Mouse (Mus musculus) heart, adult 2 months (tissue): ENCODE data around the gene Hoxd12. TPM values are rescaled to one million over a fixed set of nuclear protein-coding genes. Genes with fewer than 3 reads are reported as not detected.

Experiments used
- DNase-seq, 2 experiments: peaks; one replicate each; pipeline ENCODE4 v3.0.0; 2021
- H3K27ac ChIP-seq: fragments of 200-600 bp; 2 replicates; pipeline ENCODE4 v1.8.1; 2022
- H3K27me3 ChIP-seq: fragments of 200-500 bp; 2 replicates; pipeline ENCODE4 v1.6.1; 2012; ENCODE audit warnings: mild to moderate bottlenecking, low read length, inconsistent platforms, mixed read lengths; ENCODE audit not compliant: control insufficient read depth, insufficient read depth
- H3K36me3 ChIP-seq: fragments of 200-500 bp; 2 replicates; pipeline ENCODE4 v1.6.1; 2012; ENCODE audit warnings: low read length, inconsistent platforms; ENCODE audit not compliant: control insufficient read depth, insufficient read depth
- H3K4me1 ChIP-seq: fragments of 200-500 bp; 2 replicates; pipeline ENCODE4 v1.6.1; 2011; ENCODE audit warnings: low read length; ENCODE audit not compliant: control insufficient read depth, insufficient read depth
- H3K4me3 ChIP-seq: fragments of 200-600 bp; 2 replicates; pipeline ENCODE4 v1.8.1; 2022
- H3K79me2 ChIP-seq: fragments of 200-500 bp; replicated peaks from 2 replicates; pipeline ENCODE4 v1.6.1; 2012; ENCODE audit warnings: mild to moderate bottlenecking, inconsistent platforms, low read length, moderate library complexity, mixed read lengths; ENCODE audit not compliant: control insufficient read depth, insufficient read depth
- H3K9ac ChIP-seq: fragments of 200-500 bp; 2 replicates; pipeline ENCODE4 v1.6.1; 2012; ENCODE audit warnings: low read depth, mild to moderate bottlenecking, control low read depth, inconsistent platforms, low read length, mixed read lengths
- CTCF ChIP-seq: fragments of 200-600 bp; IDR thresholded peaks from 2 replicates; pipeline ENCODE4 v1.8.1; 2022; ENCODE audit warnings: antibody characterized with exemption, mild to moderate bottlenecking, moderate library complexity
- EP300 ChIP-seq: fragments of 200-500 bp; IDR thresholded peaks from 2 replicates; pipeline ENCODE4 v1.6.1; 2011; ENCODE audit warnings: low read depth, low read length, control low read depth; ENCODE audit not compliant: insufficient read depth
- POLR2A ChIP-seq: fragments of 200-500 bp; IDR thresholded peaks from 2 replicates; pipeline ENCODE4 v1.6.1; 2011; ENCODE audit warnings: mild to moderate bottlenecking, low read depth, low read length, control low read depth; ENCODE audit not compliant: insufficient read depth
- WGBS: fragments of 180-500 bp; shearing (Covaris S2); methylation state at CpG from one replicate; pipeline ENCODE4 v1.1.7; 2018; 5-methylcytosine and 5-hydroxymethylcytosine counted together
- intact Hi-C: fragments of 180-260 bp; cut with DNase I; formaldehyde crosslinking; loops from one replicate; pipeline ENCODE4 v1.15.1; 2025
- polyA plus RNA-seq: library from polyadenylated mRNA; depleted of rRNA; stranded (reverse); fragments of >200 nt; gene quantifications from 2 replicates; pipeline ENCODE4 v1.2.3, GENCODE M21; 2012
- total RNA-seq, 2 experiments: library from RNA; stranded (reverse); gene quantifications; 2 replicates each; pipeline ENCODE4 v1.2.3; 2021

Hoxd12 gene
- total and polyA plus RNA-seq, 3 experiments, result not detected

DNA sequence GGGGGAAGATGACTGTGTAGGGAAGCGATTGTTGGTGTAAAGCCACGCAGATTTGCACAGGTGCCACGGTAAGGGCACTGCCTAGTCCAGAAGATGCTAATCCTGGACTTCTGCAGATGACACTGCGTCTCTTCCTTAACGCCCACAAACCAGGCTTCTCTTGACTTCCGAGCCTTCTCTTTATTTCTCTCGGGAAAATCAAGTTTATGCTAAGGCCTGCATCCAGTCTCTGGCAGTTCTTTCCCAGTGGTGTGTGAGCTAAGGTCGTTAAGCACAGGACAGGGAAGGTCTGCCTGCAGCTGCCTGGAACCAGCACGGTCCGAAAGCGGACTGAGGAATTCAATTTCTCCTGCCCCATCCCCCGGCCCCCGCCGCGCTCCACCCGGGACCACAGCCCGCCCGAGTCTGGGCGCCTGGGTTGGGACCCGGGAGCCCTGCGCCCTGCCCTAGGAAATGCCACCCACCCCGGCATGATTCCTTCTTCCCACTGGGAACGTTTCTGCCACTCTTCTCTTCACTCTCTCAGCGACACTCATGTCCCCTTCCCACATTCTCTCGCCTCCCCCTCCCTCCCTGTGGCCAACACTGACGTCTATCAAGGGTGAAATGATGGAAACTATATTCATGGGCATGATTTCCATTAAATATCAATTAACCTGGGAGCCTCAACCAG is 29.0 kb downstream of the Hoxd12 start:
- Histone ChIP-seq H3K27ac (no peak overlapping the region), H3K36me3 (no peaks in the 10 kb centered on the region), H3K4me3 (no peak overlapping the region), H3K79me2 (no peaks in the 10 kb centered on the region), H3K9ac (no peak overlapping the region), H3K27me3 (peaks cover 33% of the 10 kb centered on the region), H3K4me1 (no peaks in the 10 kb centered on the region)
- WGBS, result 13% methylated on average over 26 of the region's 26 CpGs
- intact Hi-C loops, result loop anchor here (2.0 to 5.0 kb wide), 4 partner anchors 258 to 885 kb away; no protein-coding TSS in a partner anchor
- TF ChIP-seq POLR2A (no peak), CTCF (no peak), EP300 (no peak)
- peak in 1 of 2 experiments; percentile 24 for DNase-seq

DNA sequence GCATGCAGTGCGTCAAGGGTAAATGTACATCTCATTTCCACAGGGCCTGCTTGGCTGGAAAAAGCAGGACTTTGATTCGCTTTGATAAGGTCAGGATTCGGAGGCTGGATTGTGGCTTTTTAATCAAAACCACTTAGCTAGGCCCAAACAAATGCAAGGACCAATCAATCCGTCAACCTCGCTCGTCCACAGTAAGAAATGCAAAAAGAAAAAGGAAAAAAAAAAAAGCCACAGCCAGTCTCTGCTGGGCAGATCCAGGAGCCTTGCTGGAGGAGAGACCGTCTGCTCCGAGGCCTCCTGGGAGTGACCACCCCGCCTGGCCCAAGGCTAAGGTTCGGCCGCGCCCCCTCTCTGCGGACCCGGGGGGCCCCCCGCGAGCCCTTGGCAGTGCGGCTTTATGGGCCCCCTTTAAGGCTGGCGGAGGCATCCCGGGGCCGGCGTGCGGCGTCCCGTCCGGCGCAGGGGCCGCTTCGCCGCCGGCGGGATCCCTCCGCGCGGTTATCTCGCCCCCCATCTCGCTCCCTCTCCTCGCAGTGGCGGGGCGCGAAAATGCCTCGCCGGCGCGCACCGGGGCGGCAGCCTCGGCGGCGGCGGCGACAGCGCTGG is 29.7 kb downstream of the Hoxd12 start, which contains the start of gene Hoxd8:
Gene Hoxd8, plus strand, starts transcription at position 223 of the 606 bp plus-strand sequence.
- WGBS, result 4% methylated on average over 48 of the region's 52 CpGs
- Histone ChIP-seq H3K4me1 (no peaks in the 10 kb centered on the region), H3K9ac (peak within 1 kb of the TSS; percentile 69), H3K4me3 (peak within 1 kb of the TSS; percentile 35), H3K27ac (no peak within 1 kb of the TSS), H3K36me3 (no peaks in the 10 kb centered on the region), H3K79me2 (no peaks in the 10 kb centered on the region), H3K27me3 (peaks cover 31% of the 10 kb centered on the region)
- DNase-seq, result peak; percentile 50 to 63
- intact Hi-C loops, result loop anchor here (5.0 kb wide), 2 partner anchors 258 to 608 kb away; no protein-coding TSS in a partner anchor
- TF ChIP-seq CTCF, result no peak
- no peak for TF ChIP-seq POLR2A
- TF ChIP-seq EP300, result no peak

DNA sequence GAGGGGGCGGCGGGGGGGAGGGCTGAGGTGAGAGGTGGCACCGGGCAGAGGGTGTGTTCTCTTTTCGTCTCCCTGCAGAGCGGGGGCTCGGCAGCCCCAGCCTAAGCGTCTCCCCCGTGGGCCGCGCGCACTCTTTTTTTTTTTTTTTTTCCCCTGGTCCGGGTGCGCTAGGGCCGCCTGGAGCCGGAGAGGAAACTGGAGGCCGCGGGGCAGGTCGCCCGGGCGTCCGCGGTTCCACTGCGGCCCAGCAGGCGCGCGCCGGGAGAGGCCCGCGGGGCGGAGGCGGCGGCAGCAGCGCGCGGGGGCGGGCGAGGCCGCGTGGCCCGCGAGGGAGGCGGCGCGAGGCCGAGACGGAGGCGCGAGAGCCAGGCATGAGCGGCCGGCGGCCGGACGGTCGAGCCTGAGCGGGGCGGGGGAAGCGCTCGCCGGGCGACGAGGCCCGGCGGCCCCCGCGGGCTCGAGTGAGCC is 30.2 kb downstream of the Hoxd12 start:
- no peak overlapping the region for H3K27ac ChIP-seq
- no peaks in the 10 kb centered on the region for H3K79me2 ChIP-seq
- no peaks in the 10 kb centered on the region for H3K4me1 ChIP-seq
- H3K27me3 ChIP-seq, result peaks cover 28% of the 10 kb centered on the region
- 4% methylated on average over 62 of the region's 66 CpGs for WGBS
- peak overlapping the region; percentile 69 for H3K9ac ChIP-seq
- DNase-seq, result peak; percentile 58 to 67
- H3K36me3 ChIP-seq, result no peaks in the 10 kb centered on the region
- TF ChIP-seq CTCF, result 0 out of 2 replicates have a peak, but pooled peaks have one; percentile 13
- no peak for TF ChIP-seq EP300
- no peak for TF ChIP-seq POLR2A
- intact Hi-C loops, result loop anchor here (5.0 kb wide), 2 partner anchors 257 to 607 kb away; no protein-coding TSS in a partner anchor
- H3K4me3 ChIP-seq, result peak overlapping the region; percentile 35

DNA sequence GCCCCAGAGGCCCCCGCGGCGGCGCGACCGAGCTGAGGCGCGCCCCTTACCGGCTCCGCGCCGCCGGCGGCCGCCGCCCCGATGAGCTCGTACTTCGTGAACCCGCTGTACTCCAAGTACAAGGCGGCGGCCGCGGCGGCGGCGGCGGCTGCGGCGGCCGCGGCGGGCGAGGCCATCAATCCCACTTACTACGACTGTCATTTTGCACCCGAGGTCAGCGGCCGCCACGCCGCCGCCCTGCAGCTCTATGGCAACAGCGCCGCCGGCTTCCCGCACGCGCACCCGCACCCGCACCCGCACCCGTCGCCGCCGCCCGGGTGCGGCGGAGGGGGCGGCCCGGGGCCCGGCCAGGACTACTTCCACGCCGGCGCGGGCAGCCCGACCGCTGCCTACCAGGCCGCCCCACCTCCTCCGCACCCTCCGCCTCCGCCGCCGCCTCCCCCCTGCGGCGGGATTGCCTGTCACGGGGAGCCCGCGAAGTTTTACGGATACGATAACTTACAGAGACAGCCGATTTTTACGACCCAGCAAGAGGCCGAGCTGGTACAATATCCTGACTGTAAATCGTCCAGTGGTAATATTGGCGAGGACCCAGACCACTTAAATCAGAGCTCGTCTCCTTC is 30.8 kb downstream of the Hoxd12 start:
- 3% methylated on average over 81 of the region's 85 CpGs for WGBS
- intact Hi-C loops, result no loop called here
- Histone ChIP-seq H3K27me3 (peaks cover 24% of the 10 kb centered on the region), H3K4me1 (no peaks in the 10 kb centered on the region), H3K9ac (peak overlapping the region; percentile 44), H3K36me3 (no peaks in the 10 kb centered on the region), H3K27ac (no peak overlapping the region), H3K79me2 (no peaks in the 10 kb centered on the region), H3K4me3 (0 out of 2 replicates have a peak overlapping the region, but pooled peaks have one; percentile 0)
- peak; percentile 38 to 55 for DNase-seq
- TF ChIP-seq CTCF, result no peak
- no peak for TF ChIP-seq EP300
- TF ChIP-seq POLR2A, result no peak

DNA sequence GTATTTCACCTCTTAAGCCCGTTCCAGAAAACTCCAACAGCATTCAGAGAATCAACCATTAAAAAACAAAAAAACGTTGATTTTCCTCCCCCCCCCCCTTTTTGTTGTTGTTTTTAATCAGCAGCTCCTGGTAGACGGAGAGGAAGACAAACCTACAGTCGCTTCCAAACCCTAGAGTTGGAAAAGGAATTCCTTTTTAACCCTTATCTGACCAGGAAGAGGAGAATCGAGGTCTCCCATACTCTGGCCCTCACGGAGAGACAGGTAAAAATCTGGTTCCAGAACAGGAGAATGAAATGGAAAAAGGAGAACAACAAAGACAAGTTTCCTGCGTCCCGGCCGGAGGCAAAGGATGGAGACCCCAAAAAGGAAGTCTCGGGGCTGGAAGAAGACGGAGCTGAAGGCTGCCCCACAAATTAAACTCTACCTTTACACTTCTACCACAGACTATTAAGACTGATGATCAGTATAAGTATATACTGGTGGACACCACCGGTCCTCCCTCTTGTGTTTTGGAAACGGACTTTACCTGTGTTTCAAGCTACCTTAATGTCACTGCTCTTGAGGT is 31.7 kb downstream of the Hoxd12 start:
- Histone ChIP-seq H3K4me1 (no peaks in the 10 kb centered on the region), H3K79me2 (no peaks in the 10 kb centered on the region), H3K27me3 (peaks cover 29% of the 10 kb centered on the region), H3K9ac (no peak overlapping the region), H3K36me3 (no peaks in the 10 kb centered on the region), H3K4me3 (no peak overlapping the region), H3K27ac (no peak overlapping the region)
- 12% methylated on average over 13 of the region's 13 CpGs for WGBS
- no peak for TF ChIP-seq CTCF
- TF ChIP-seq EP300, result no peak
- TF ChIP-seq POLR2A, result no peak
- DNase-seq, result peak in 1 of 2 experiments; percentile 15
- intact Hi-C loops, result no loop called here
